Mouse (Mus musculus): ENCODE results near the gene Usp29. TPM values are rescaled to one million over a fixed set of nuclear protein-coding genes. Genes with fewer than 3 reads are reported as not detected.
A peak's percentile ranks its signal among the peaks of the same experiment; 100 is the strongest.
"Not testable (repeated sequence)": the region's sequence is repeated elsewhere in the genome, so short reads cannot be mapped to it uniquely, and the experiment has no call there.

The Usp29 gene
- polyA plus RNA-seq, 1 experiment from 2014 or later: 10.7 TPM

GRCm38 (mm10) chr7:6948061-6948460 lies 217.7 kb downstream of the Usp29 start:
- H3K4me1 ChIP-seq (ENCODE audit: control insufficient read depth, insufficient read depth, low read length); ATAC-seq (ENCODE audit: low FRiP score); H3K27ac ChIP-seq (ENCODE audit: low read depth, low read length); H3K9ac ChIP-seq (ENCODE audit: low read length); H3K4me2 ChIP-seq; H3K27me3 ChIP-seq (ENCODE audit: control insufficient read depth, insufficient read depth, low read length); H3K9me3 ChIP-seq (ENCODE audit: control insufficient read depth, low read length); H3K4me3 ChIP-seq (ENCODE audit: low read depth, low read length); H3K36me3 ChIP-seq (ENCODE audit: control insufficient read depth, insufficient read depth, low read length): not testable (repeated sequence)
- DNase-seq (ENCODE audit: low spot score, missing footprints): peak; percentile 19
- WGBS: 91% methylated on average over 18 of the region's 20 CpGs

- H3K4me2 ChIP-seq: no peak overlapping the region
- no peak overlapping the region for H3K4me3 ChIP-seq (ENCODE audit: low read depth, low read length)
Measured at GRCm38 (mm10) chr7:6956576-6956975, 226.2 kb downstream of the Usp29 start.

GRCm38 (mm10) chr7:6958574-6958973 lies 228.2 kb downstream of the Usp29 start:
- ATAC-seq (ENCODE audit: low FRiP score): no peak
- Histone ChIP-seq H3K27me3 (ENCODE audit: control insufficient read depth, insufficient read depth, low read length) (no peaks in the 10 kb centered on the region), H3K9me3 (ENCODE audit: control insufficient read depth, low read length) (no peaks in the 10 kb centered on the region; the same call in 1 of the 2 replicates), H3K36me3 (ENCODE audit: control insufficient read depth, insufficient read depth, low read length) (no peaks in the 10 kb centered on the region), H3K9ac (ENCODE audit: low read length) (no peak overlapping the region), H3K27ac (ENCODE audit: low read depth, low read length) (no peak overlapping the region), H3K4me2 (no peak overlapping the region), H3K4me3 (ENCODE audit: low read depth, low read length) (no peak overlapping the region), H3K4me1 (ENCODE audit: control insufficient read depth, insufficient read depth, low read length) (no peaks in the 10 kb centered on the region)
- DNase-seq (ENCODE audit: low spot score, missing footprints): no peak
- 86% methylated on average over 1 of the region's 1 CpGs for WGBS

More at GRCm38 (mm10) chr7:6956576-6956975, 226.2 kb downstream of the Usp29 start:
- Histone ChIP-seq H3K9me3 (ENCODE audit: control insufficient read depth, low read length) (no peaks in the 10 kb centered on the region; the same call in 1 of the 2 replicates), H3K27ac (ENCODE audit: low read depth, low read length) (no peak overlapping the region), H3K9ac (ENCODE audit: low read length) (no peak overlapping the region), H3K4me1 (ENCODE audit: control insufficient read depth, insufficient read depth, low read length) (no peaks in the 10 kb centered on the region), H3K36me3 (ENCODE audit: control insufficient read depth, insufficient read depth, low read length) (no peaks in the 10 kb centered on the region), H3K27me3 (ENCODE audit: control insufficient read depth, insufficient read depth, low read length) (no peaks in the 10 kb centered on the region)
- 94% methylated on average over 4 of the region's 4 CpGs for WGBS
- no peak for ATAC-seq (ENCODE audit: low FRiP score)
- DNase-seq (ENCODE audit: low spot score, missing footprints): peak; percentile 65

- no peak overlapping the region for H3K9ac ChIP-seq (ENCODE audit: low read length)
- no peak overlapping the region for H3K4me2 ChIP-seq
- ATAC-seq (ENCODE audit: low FRiP score) (no peak), DNase-seq (ENCODE audit: low spot score, missing footprints) (no peak)
- H3K36me3 ChIP-seq (ENCODE audit: control insufficient read depth, insufficient read depth, low read length): no peaks in the 10 kb centered on the region
- no peak overlapping the region for H3K4me3 ChIP-seq (ENCODE audit: low read depth, low read length)
- H3K9me3 ChIP-seq (ENCODE audit: control insufficient read depth, low read length): no peaks in the 10 kb centered on the region
- H3K27me3 ChIP-seq (ENCODE audit: control insufficient read depth, insufficient read depth, low read length): no peaks in the 10 kb centered on the region
- no peak overlapping the region for H3K27ac ChIP-seq (ENCODE audit: low read depth, low read length)
- WGBS: 91% methylated on average over 1 of the region's 1 CpGs
- H3K4me1 ChIP-seq (ENCODE audit: control insufficient read depth, insufficient read depth, low read length): no peaks in the 10 kb centered on the region
Measured at GRCm38 (mm10) chr7:6973566-6973965, 243.2 kb downstream of the Usp29 start.

GRCm38 (mm10) chr7:6976890-6977289 lies 246.5 kb downstream of the Usp29 start:
- H3K27ac ChIP-seq (ENCODE audit: low read depth, low read length): no peak overlapping the region
- H3K4me1 ChIP-seq (ENCODE audit: control insufficient read depth, insufficient read depth, low read length): no peaks in the 10 kb centered on the region
- H3K4me2 ChIP-seq: no peak overlapping the region
- H3K36me3 ChIP-seq (ENCODE audit: control insufficient read depth, insufficient read depth, low read length): no peaks in the 10 kb centered on the region
- H3K9ac ChIP-seq (ENCODE audit: low read length): no peak overlapping the region
- H3K27me3 ChIP-seq (ENCODE audit: control insufficient read depth, insufficient read depth, low read length): no peaks in the 10 kb centered on the region
- H3K4me3 ChIP-seq (ENCODE audit: low read depth, low read length): no peak overlapping the region
- H3K9me3 ChIP-seq (ENCODE audit: control insufficient read depth, low read length): no peaks in the 10 kb centered on the region
- DNase-seq (ENCODE audit: low spot score, missing footprints): no peak
- ATAC-seq (ENCODE audit: low FRiP score): no peak
- WGBS: 90% methylated on average over 19 of the region's 19 CpGs

GRCm38 (mm10) chr7:6995251-6995650 lies 264.9 kb downstream of the Usp29 start, which contains the start of gene Aurkc:
Gene Aurkc (plus strand): TSS chr7:6995300.
- not testable (repeated sequence) for H3K27me3 ChIP-seq (ENCODE audit: control insufficient read depth, insufficient read depth, low read length); ATAC-seq (ENCODE audit: low FRiP score); H3K4me3 ChIP-seq (ENCODE audit: low read depth, low read length); H3K9me3 ChIP-seq (ENCODE audit: control insufficient read depth, low read length); DNase-seq (ENCODE audit: low spot score, missing footprints); H3K36me3 ChIP-seq (ENCODE audit: control insufficient read depth, insufficient read depth, low read length); H3K27ac ChIP-seq (ENCODE audit: low read depth, low read length); H3K4me1 ChIP-seq (ENCODE audit: control insufficient read depth, insufficient read depth, low read length); H3K4me2 ChIP-seq; H3K9ac ChIP-seq (ENCODE audit: low read length)
- WGBS: 85% methylated on average over 11 of the region's 11 CpGs

- H3K4me1 ChIP-seq (ENCODE audit: control insufficient read depth, insufficient read depth, low read length); H3K9ac ChIP-seq (ENCODE audit: low read length); H3K4me2 ChIP-seq; H3K9me3 ChIP-seq (ENCODE audit: control insufficient read depth, low read length); H3K27ac ChIP-seq (ENCODE audit: low read depth, low read length); H3K36me3 ChIP-seq (ENCODE audit: control insufficient read depth, insufficient read depth, low read length); DNase-seq (ENCODE audit: low spot score, missing footprints); H3K27me3 ChIP-seq (ENCODE audit: control insufficient read depth, insufficient read depth, low read length); H3K4me3 ChIP-seq (ENCODE audit: low read depth, low read length); ATAC-seq (ENCODE audit: low FRiP score): not testable (repeated sequence)
- 55% methylated on average over 3 of the region's 3 CpGs for WGBS
Measured at GRCm38 (mm10) chr7:6998914-6999313, 268.5 kb downstream of the Usp29 start.

GRCm38 (mm10) chr7:7005441-7005840 lies 275.1 kb downstream of the Usp29 start:
- H3K27ac ChIP-seq (ENCODE audit: low read depth, low read length); ATAC-seq (ENCODE audit: low FRiP score); H3K36me3 ChIP-seq (ENCODE audit: control insufficient read depth, insufficient read depth, low read length); H3K4me3 ChIP-seq (ENCODE audit: low read depth, low read length); DNase-seq (ENCODE audit: low spot score, missing footprints); H3K4me2 ChIP-seq; H3K9me3 ChIP-seq (ENCODE audit: control insufficient read depth, low read length); H3K9ac ChIP-seq (ENCODE audit: low read length); H3K4me1 ChIP-seq (ENCODE audit: control insufficient read depth, insufficient read depth, low read length); H3K27me3 ChIP-seq (ENCODE audit: control insufficient read depth, insufficient read depth, low read length): not testable (repeated sequence)
- WGBS: 77% methylated on average over 5 of the region's 5 CpGs

Data from midbrain, embryonic 11.5 days (tissue).